Mouse (Mus musculus) kidney, postnatal 25 days (tissue): ENCODE data around the gene Mtm1.
"Not testable (repeated sequence)": the region's sequence is repeated elsewhere in the genome, so short reads cannot be mapped to it uniquely, and the experiment has no call there.

Source experiments
- DNase-seq, 2 experiments: peaks; one replicate each; pipeline ENCODE4 v3.0.0; 2021; ENCODE audit warnings: mixed read lengths in 2 of 2

Gene Mtm1

GRCm38 (mm10) chrX:71287088-71287487, 76.5 kb downstream of the Mtm1 start:
- no peak for DNase-seq

- no peak for DNase-seq
Measured at GRCm38 (mm10) chrX:71294191-71294590, 83.6 kb downstream of the Mtm1 start.

GRCm38 (mm10) chrX:71296005-71296404, 85.4 kb downstream of the Mtm1 start:
- no peak for DNase-seq

- DNase-seq = no peak
Measured at GRCm38 (mm10) chrX:71302148-71302547, 91.6 kb downstream of the Mtm1 start.

GRCm38 (mm10) chrX:71311229-71311628, 100.7 kb downstream of the Mtm1 start:
- peak; percentile 38 to 63 for DNase-seq

- DNase-seq = no peak
Measured at GRCm38 (mm10) chrX:71314380-71314779, 103.8 kb downstream of the Mtm1 start.

GRCm38 (mm10) chrX:71352033-71352432, 141.5 kb downstream of the Mtm1 start:
- DNase-seq = peak in 1 of 2 experiments; percentile 43

GRCm38 (mm10) chrX:71355331-71355730, 144.8 kb downstream of the Mtm1 start:
- DNase-seq = no peak

- DNase-seq = not testable (repeated sequence)
Measured at GRCm38 (mm10) chrX:71361793-71362192, 151.2 kb downstream of the Mtm1 start.

GRCm38 (mm10) chrX:71364062-71364461, 153.5 kb downstream of the Mtm1 start:
- no peak for DNase-seq

GRCm38 (mm10) chrX:71364554-71364991, 154.0 kb downstream of the Mtm1 start, which contains the start of gene Mtmr1:
TSS of gene Mtmr1 (plus strand) at chrX:71364760.
- DNase-seq = peak; percentile 83 to 91

GRCm38 (mm10) chrX:71365011-71365410, 154.4 kb downstream of the Mtm1 start:
- peak; percentile 38 to 66 for DNase-seq
